Comparison of ENCODE assay signal across 17 mouse cellular contexts in genomic region chr6:12784918-12785618, GRCm38 (mm10). TPM values are rescaled to one million over a fixed set of nuclear protein-coding genes. Genes with fewer than 3 reads are reported as not detected.
DNase-seq lines count a peak whose midpoint lies in the region; ATAC-seq and TF ChIP-seq lines count a peak whose summit lies in the region.
"Had no signal": no experiment of that assay in that cellular context is flagged by ENCODE, and none has a peak within 500 bp of the region (broad histone marks: within the 10 kb centered on the region; RNA-seq: fewer than 3 reads in every experiment).

No protein-coding gene starts in this region.

- H3K27ac ChIP-seq in hindbrain, embryonic 11.5 days (ENCODE audit: low read depth, low read length) = no peak overlapping the region
- no peak overlapping the region for H3K27ac ChIP-seq in hindbrain, embryonic 10.5 days
- no peak overlapping the region for H3K27ac ChIP-seq in forebrain, embryonic 14.5 days (ENCODE audit: low read depth, low read length)
- H3K27ac ChIP-seq in midbrain, embryonic 13.5 days = no peak overlapping the region
- H3K27ac ChIP-seq in cerebellum, adult 2 months (ENCODE audit: insufficient read depth, low read length) = no peak overlapping the region
- H3K27ac ChIP-seq: limb, embryonic 15.5 days; macrophage had no signal

- H3K27me3 ChIP-seq in hindbrain, embryonic 11.5 days (ENCODE audit: control insufficient read depth, insufficient read depth, low read length) = no peaks in the 10 kb centered on the region
- H3K27me3 ChIP-seq in hindbrain, embryonic 10.5 days (ENCODE audit: insufficient read depth, poor library complexity, severe bottlenecking) = no peaks in the 10 kb centered on the region
- no peaks in the 10 kb centered on the region for H3K27me3 ChIP-seq in forebrain, embryonic 14.5 days (replicated peaks; ENCODE audit: control insufficient read depth, insufficient read depth, low read length)
- H3K27me3 ChIP-seq in midbrain, embryonic 13.5 days = no peaks in the 10 kb centered on the region
- no peaks in the 10 kb centered on the region for H3K27me3 ChIP-seq in cerebellum, adult 2 months (ENCODE audit: control insufficient read depth, insufficient read depth, low read length)
- H3K27me3 ChIP-seq: limb, embryonic 15.5 days had no signal

- H3K9ac ChIP-seq in hindbrain, embryonic 11.5 days (ENCODE audit: low read depth, low read length) = no peak overlapping the region
- H3K9ac ChIP-seq in forebrain, embryonic 14.5 days (ENCODE audit: low read length) = no peak overlapping the region
- H3K9ac ChIP-seq in midbrain, embryonic 13.5 days (replicated peaks) = no peak overlapping the region
- H3K9ac ChIP-seq: limb, embryonic 15.5 days had no signal

- H3K36me3 ChIP-seq in hindbrain, embryonic 11.5 days (ENCODE audit: control insufficient read depth, insufficient read depth, low read length) = no peaks in the 10 kb centered on the region
- no peaks in the 10 kb centered on the region for H3K36me3 ChIP-seq in hindbrain, embryonic 10.5 days
- no peaks in the 10 kb centered on the region for H3K36me3 ChIP-seq in forebrain, embryonic 14.5 days (ENCODE audit: control insufficient read depth, insufficient read depth, low read length)
- H3K36me3 ChIP-seq in midbrain, embryonic 13.5 days = no peaks in the 10 kb centered on the region
- H3K36me3 ChIP-seq: limb, embryonic 15.5 days had no signal

- WGBS in hindbrain, embryonic 11.5 days = 77% methylated on average over 8 of the region's 8 CpGs
- 83% methylated on average over 8 of the region's 8 CpGs for WGBS in hindbrain, embryonic 10.5 days
- 69% methylated on average over 8 of the region's 8 CpGs for WGBS in forebrain, embryonic 14.5 days
- WGBS in midbrain, embryonic 13.5 days = 51% methylated on average over 8 of the region's 8 CpGs
- WGBS in cerebellum, adult 2 months = 83% methylated on average over 8 of the region's 8 CpGs

- H3K9me3 ChIP-seq in hindbrain, embryonic 11.5 days (ENCODE audit: control insufficient read depth, low read length) = no peaks in the 10 kb centered on the region
- H3K9me3 ChIP-seq in hindbrain, embryonic 10.5 days = no peaks in the 10 kb centered on the region
- H3K9me3 ChIP-seq in forebrain, embryonic 14.5 days (replicated peaks; ENCODE audit: control insufficient read depth, low read length) = no peaks in the 10 kb centered on the region
- no peaks in the 10 kb centered on the region for H3K9me3 ChIP-seq in midbrain, embryonic 13.5 days
- H3K9me3 ChIP-seq: limb, embryonic 15.5 days had no signal

- peak; percentile 40 for DNase-seq in hindbrain, embryonic 11.5 days (ENCODE audit: low spot score)
- no peak for DNase-seq in hindbrain, embryonic 10.5 days (ENCODE audit: low spot score)
- DNase-seq in brain, embryonic 14.5 days (ENCODE audit: low read depth) = peak; percentile 84
- peak; percentile 60 for DNase-seq in forebrain, embryonic 14.5 days (ENCODE audit: low spot score)
- DNase-seq in ovary, postnatal 36 days (ENCODE audit: low spot score) = no peak
- no peak for DNase-seq in adrenal gland, adult 8-10 months
- DNase-seq in cerebellum, adult 2 months = no peak
- DNase-seq: adrenal gland, postnatal 10 days; cerebellum, postnatal 14 days; heart, postnatal 36 days; kidney, adult 2 months; lung, adult 18-20 months had no signal

- peak; percentile 70; the same call in 1 of the 2 replicates for ATAC-seq in hindbrain, embryonic 11.5 days (ENCODE audit: low FRiP score)
- ATAC-seq in forebrain, embryonic 14.5 days = peak; percentile 70; the same call in 1 of the 2 replicates
- peak; percentile 93 for ATAC-seq in midbrain, embryonic 13.5 days

- H3K4me1 ChIP-seq in hindbrain, embryonic 11.5 days (replicated peaks; ENCODE audit: control insufficient read depth, insufficient read depth, low read length) = no peaks in the 10 kb centered on the region
- H3K4me1 ChIP-seq in hindbrain, embryonic 10.5 days (replicated peaks) = no peaks in the 10 kb centered on the region
- H3K4me1 ChIP-seq in forebrain, embryonic 14.5 days (ENCODE audit: control insufficient read depth, insufficient read depth, low read length) = no peaks in the 10 kb centered on the region
- peaks cover 8% of the 10 kb centered on the region; the same call in 1 of the 2 replicates for H3K4me1 ChIP-seq in midbrain, embryonic 13.5 days (replicated peaks)
- no peaks in the 10 kb centered on the region for H3K4me1 ChIP-seq in cerebellum, adult 2 months (ENCODE audit: control insufficient read depth, insufficient read depth, low read length)
- H3K4me1 ChIP-seq: limb, embryonic 15.5 days had no signal

- no peak for TF ChIP-seq CTCF in brain, embryonic 14.5 days (IDR thresholded peaks at IDR 0.05; ENCODE audit: borderline replicate concordance, extremely low read depth, insufficient read depth, insufficient read length)
- TF ChIP-seq CTCF in cerebellum, adult 2 months (IDR thresholded peaks at IDR 0.05; ENCODE audit: borderline replicate concordance, insufficient read depth, low read depth, low read length) = no peak

- no peak for TF ChIP-seq POLR2A in brain, embryonic 14.5 days (IDR thresholded peaks at IDR 0.05; ENCODE audit: borderline replicate concordance, extremely low read depth, insufficient read depth, insufficient read length, poor library complexity, severe bottlenecking)
- TF ChIP-seq POLR2A in cerebellum, adult 2 months (IDR thresholded peaks at IDR 0.05; ENCODE audit: borderline replicate concordance, insufficient read depth, low read length) = no peak

- no peak overlapping the region for H3K4me3 ChIP-seq in hindbrain, embryonic 11.5 days (ENCODE audit: low read depth, low read length)
- H3K4me3 ChIP-seq in hindbrain, embryonic 10.5 days = no peak overlapping the region
- H3K4me3 ChIP-seq in forebrain, embryonic 14.5 days (ENCODE audit: low read depth, low read length) = no peak overlapping the region
- H3K4me3 ChIP-seq in midbrain, embryonic 13.5 days (replicated peaks) = no peak overlapping the region
- H3K4me3 ChIP-seq in cerebellum, adult 2 months (replicated peaks; ENCODE audit: insufficient read depth, low read depth, low read length) = no peak overlapping the region
- H3K4me3 ChIP-seq: erythroblast, embryonic 14.5 days; limb, embryonic 15.5 days; myocyte had no signal

- no peak overlapping the region for H3K4me2 ChIP-seq in hindbrain, embryonic 11.5 days (replicated peaks; ENCODE audit: low read depth, low read length)
- H3K4me2 ChIP-seq in forebrain, embryonic 14.5 days (ENCODE audit: low read length) = no peak overlapping the region
- H3K4me2 ChIP-seq in midbrain, embryonic 13.5 days (replicated peaks) = no peak overlapping the region
- H3K4me2 ChIP-seq: limb, embryonic 15.5 days had no signal

RNA-seq across cellular contexts. Expression of gene Thsd7a, which starts 35.9 kb away (rescaled TPM):
- 35.9 and 43.2 TPM in 2 replicates for polyA plus RNA-seq in hindbrain, embryonic 11.5 days (2014; fragmentation: Nextera tagmentation; extraction: Ambion mirVana)
- polyA plus RNA-seq in hindbrain, embryonic 10.5 days (2016; fragmentation: Nextera tagmentation; extraction: Ambion mirVana) = 16.4 and 29.8 TPM in 2 replicates
- 11.7 and 25.8 TPM in 2 replicates for polyA plus RNA-seq in brain, embryonic 14.5 days (2012; rRNA removed)
- 8.0 and 11.0 TPM in 2 replicates for polyA plus RNA-seq in forebrain, embryonic 14.5 days (2014; fragmentation: Nextera tagmentation; extraction: Ambion mirVana)
- 53.2 and 58.2 TPM in 2 replicates for polyA plus RNA-seq in midbrain, embryonic 13.5 days (2015; fragmentation: Nextera tagmentation; extraction: Ambion mirVana)
- 10 to 100 TPM; 11.0 to 14.5 (median 11.5) TPM for total RNA-seq in adrenal gland, adult 8-10 months (2022)
- 10.4 and 10.9 TPM in 2 replicates for polyA plus RNA-seq in cerebellum, adult 2 months (2012; rRNA removed)
- polyA plus RNA-seq: erythroblast, embryonic 14.5 days; macrophage had no signal

Comparison
In these comparisons a context has a peak if more than half of its experiments do, and no peak if none do; other contexts are left out.
1. DNase-seq: peak in hindbrain, embryonic 11.5 days (single experiment), brain, embryonic 14.5 days (single experiment) and forebrain, embryonic 14.5 days (single experiment); none in hindbrain, embryonic 10.5 days (single experiment), ovary, postnatal 36 days (single experiment), adrenal gland, adult 8-10 months (single experiment) and cerebellum, adult 2 months (0 of 2).
2. Peak in every context shown above with its lines, with median percentiles within 50 percentile points of each other: ATAC-seq.